Mouse (Mus musculus): Measurements from ENCODE around the gene Pcbp1. TPM values are rescaled to one million over a fixed set of nuclear protein-coding genes. Genes with fewer than 3 reads are reported as not detected.
"Not testable (repeated sequence)": the region's sequence is repeated elsewhere in the genome, so short reads cannot be mapped to it uniquely, and the experiment has no call there.

Pcbp1 gene
- 240 TPM for polyA plus RNA-seq (2021)

GRCm38 (mm10) chr6:86526032-86526960 is at the start of gene Pcbp1:
Gene Pcbp1, minus strand, starts transcription at chr6:86526321.
- DNase-seq (ENCODE audit: low read depth, low spot score), result peak; percentile 64
- CTCF ChIA-PET, result no interaction called here
- no peaks in the 10 kb centered on the region for H3K27me3 ChIP-seq
- peak; percentile 46 for ATAC-seq
- no peak for TF ChIP-seq CTCF (IDR thresholded peaks at IDR 0.05)
- in situ Hi-C loops (cut with MboI; ENCODE audit: low pct_unique_long_range_greater_than_20kb), result no loop called here
- POLR2A ChIA-PET, result interaction anchor here (3.1 kb wide), 1 partner anchor 52 kb away, joined by 29 read pairs; no protein-coding TSS in a partner anchor

DNA sequence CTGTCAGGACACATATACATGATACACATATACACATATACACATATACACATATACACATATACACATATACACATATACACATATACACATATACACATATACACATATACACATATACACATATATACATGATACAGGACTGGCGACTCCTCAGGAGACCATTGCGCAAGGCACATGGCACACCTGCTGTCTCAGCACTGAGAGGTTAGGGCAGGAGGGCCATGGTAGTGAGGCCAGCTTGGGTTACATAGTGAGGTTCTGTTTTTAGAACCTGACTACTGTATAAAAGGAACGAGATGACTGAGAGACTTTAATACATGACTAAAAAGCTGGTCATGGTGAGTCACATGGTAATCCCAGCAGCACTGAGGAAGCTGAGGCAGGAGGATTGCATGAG is 48.4 kb upstream of the Pcbp1 start:
- in situ Hi-C loops (cut with MboI; ENCODE audit: low pct_unique_long_range_greater_than_20kb), result no loop called here
- no peak for TF ChIP-seq CTCF (IDR thresholded peaks at IDR 0.05)
- H3K27me3 ChIP-seq, result no peaks in the 10 kb centered on the region
- ATAC-seq (no peak), DNase-seq (ENCODE audit: low read depth, low spot score) (no peak)
- POLR2A ChIA-PET, result interaction anchor here (1.0 kb wide), 1 partner anchor 18 kb away, joined by 4 read pairs; no protein-coding TSS in a partner anchor
- CTCF ChIA-PET, result no interaction called here

- ATAC-seq, result no peak
- ChIA-PET CTCF (interaction anchor here (1.0 to 1.4 kb wide), 2 partner anchors 11 to 16 kb away, joined by 3 to 5 read pairs; no protein-coding TSS in a partner anchor), POLR2A (no interaction called here)
- H3K27me3 ChIP-seq, result no peaks in the 10 kb centered on the region
- DNase-seq (ENCODE audit: low read depth, low spot score), result no peak
- TF ChIP-seq CTCF (IDR thresholded peaks at IDR 0.05), result no peak
- in situ Hi-C loops (cut with MboI; ENCODE audit: low pct_unique_long_range_greater_than_20kb), result no loop called here
Measured at GRCm38 (mm10) chr6:86570830-86571229, 44.7 kb upstream of the Pcbp1 start.

- no peak for TF ChIP-seq CTCF (IDR thresholded peaks at IDR 0.05)
- ATAC-seq, result no peak
- no peaks in the 10 kb centered on the region for H3K27me3 ChIP-seq
- DNase-seq (ENCODE audit: low read depth, low spot score), result no peak
- ChIA-PET POLR2A (interaction anchor here (0.7 kb wide), 1 partner anchor 14 kb away, joined by 3 read pairs; no protein-coding TSS in a partner anchor), CTCF (no interaction called here)
- in situ Hi-C loops (cut with MboI; ENCODE audit: low pct_unique_long_range_greater_than_20kb), result no loop called here
Measured at GRCm38 (mm10) chr6:86569461-86569820, 43.3 kb upstream of the Pcbp1 start.

DNA sequence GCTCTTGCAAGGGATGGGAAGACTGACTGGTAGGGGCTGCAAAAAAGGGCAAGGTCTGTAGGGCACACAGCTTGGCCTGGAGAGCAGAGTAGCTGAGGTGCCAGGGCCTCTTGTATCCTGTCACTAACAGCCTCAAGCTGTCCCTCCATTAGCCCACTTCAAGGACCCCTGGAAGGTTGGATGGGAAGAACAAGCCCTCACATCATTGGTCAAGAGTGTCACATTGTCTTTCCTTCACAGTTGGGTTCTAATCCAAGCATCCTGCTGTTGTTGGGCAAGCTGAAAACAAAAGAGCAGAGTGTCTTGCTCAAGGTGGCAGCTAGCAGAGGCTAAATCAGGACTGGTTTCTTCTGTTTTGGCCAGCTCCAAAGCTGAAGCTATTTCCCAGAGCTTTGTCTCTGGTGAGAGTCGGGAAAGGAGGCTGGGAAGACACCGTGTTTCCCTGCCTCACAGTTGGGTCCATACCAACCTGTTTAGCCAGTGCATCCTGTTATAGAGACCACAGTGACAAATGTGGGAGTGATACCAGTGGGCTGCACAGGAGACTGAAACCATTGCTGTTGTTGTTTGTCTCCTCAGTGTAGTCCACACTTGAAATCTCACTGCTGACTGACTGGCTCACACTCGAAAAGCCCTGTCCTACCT is 42.8 kb upstream of the Pcbp1 start:
- TF ChIP-seq CTCF (IDR thresholded peaks at IDR 0.05), result no peak
- ATAC-seq, result no peak
- CTCF ChIA-PET, result interaction anchor here (2.3 kb wide), 1 partner anchor 10 kb away, joined by 8 read pairs; no protein-coding TSS in a partner anchor
- in situ Hi-C loops (cut with MboI; ENCODE audit: low pct_unique_long_range_greater_than_20kb), result no loop called here
- DNase-seq (ENCODE audit: low read depth, low spot score), result no peak
- no peaks in the 10 kb centered on the region for H3K27me3 ChIP-seq
- POLR2A ChIA-PET, result no interaction called here

DNA sequence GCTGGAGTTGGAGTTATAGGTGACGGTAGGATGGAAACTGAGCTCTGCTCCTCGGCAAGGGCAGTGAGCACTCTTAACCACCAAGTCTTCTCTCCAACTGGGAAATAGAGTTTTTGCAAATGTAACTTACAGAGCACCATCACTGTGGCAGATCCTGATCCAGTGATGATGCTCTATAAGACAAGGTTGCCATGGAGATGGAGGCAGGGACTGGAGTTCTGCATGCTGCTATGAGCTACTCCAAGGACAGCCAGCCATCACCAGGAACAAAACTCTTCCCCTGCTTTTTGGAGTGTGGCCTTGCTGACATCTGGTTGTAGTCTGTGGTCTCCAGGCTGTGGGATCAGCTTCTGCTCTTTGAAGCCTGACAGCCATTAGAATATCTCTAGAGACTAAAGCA is 39.7 kb upstream of the Pcbp1 start:
- no peak for TF ChIP-seq CTCF (IDR thresholded peaks at IDR 0.05)
- DNase-seq (ENCODE audit: low read depth, low spot score) (no peak), ATAC-seq (no peak)
- in situ Hi-C loops (cut with MboI; ENCODE audit: low pct_unique_long_range_greater_than_20kb), result no loop called here
- POLR2A ChIA-PET, result interaction anchor here (1.0 kb wide), 1 partner anchor 17 kb away, joined by 3 read pairs; no protein-coding TSS in a partner anchor
- no peaks in the 10 kb centered on the region for H3K27me3 ChIP-seq
- CTCF ChIA-PET, result interaction anchor here (1.1 to 2.1 kb wide), 3 partner anchors 12 to 106 kb away, joined by 4 to 6 read pairs (median 5); no protein-coding TSS in a partner anchor

GRCm38 (mm10) chr6:86557182-86557581 is 31.1 kb upstream of the Pcbp1 start:
- in situ Hi-C loops (cut with MboI; ENCODE audit: low pct_unique_long_range_greater_than_20kb); DNase-seq (ENCODE audit: low read depth, low spot score); H3K27me3 ChIP-seq; CTCF ChIA-PET; ATAC-seq: not testable (repeated sequence)
- POLR2A ChIA-PET, result interaction anchor here (1.0 kb wide), 1 partner anchor 17 kb away, joined by 4 read pairs; no protein-coding TSS in a partner anchor

DNA sequence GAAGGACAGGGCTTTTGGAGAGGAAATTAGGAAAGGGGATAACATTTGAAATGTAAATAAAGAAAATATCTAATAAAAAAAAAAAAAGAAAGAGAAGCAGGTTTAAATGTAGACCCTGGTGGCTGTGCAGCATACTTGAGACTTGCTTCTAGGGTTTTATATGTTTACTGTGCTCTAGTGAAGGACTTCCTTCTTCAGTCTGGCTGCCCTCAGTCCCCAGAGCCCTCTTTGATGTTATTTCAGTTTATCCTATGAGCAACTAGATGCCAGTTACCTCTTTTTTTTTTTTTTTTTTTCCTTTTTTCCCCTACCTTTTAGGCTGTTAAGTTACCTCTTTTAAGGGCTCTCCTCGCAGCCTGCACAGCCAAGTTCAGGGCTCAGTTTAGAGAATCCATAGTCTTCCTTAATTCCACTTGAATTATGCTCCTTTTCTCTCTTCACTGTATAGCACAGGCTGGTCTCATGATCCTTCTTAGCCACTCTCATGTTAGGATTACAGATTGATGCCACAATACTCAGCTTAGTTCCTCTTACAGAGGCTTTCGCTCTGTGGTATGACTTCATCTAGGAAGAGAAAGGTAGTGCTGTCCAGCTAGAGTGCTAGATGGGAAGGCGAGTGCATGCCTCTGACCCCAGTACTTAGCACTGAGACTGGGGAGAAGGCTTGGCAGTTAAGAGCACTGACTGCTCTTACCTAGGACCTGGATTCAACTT is 30.4 kb upstream of the Pcbp1 start:
- ChIA-PET CTCF (no interaction called here), POLR2A (interaction anchor here (1.0 kb wide), 1 partner anchor 18 kb away, joined by 4 read pairs; no protein-coding TSS in a partner anchor)
- TF ChIP-seq CTCF (IDR thresholded peaks at IDR 0.05), result no peak
- ATAC-seq (no peak), DNase-seq (ENCODE audit: low read depth, low spot score) (no peak)
- in situ Hi-C loops (cut with MboI; ENCODE audit: low pct_unique_long_range_greater_than_20kb), result no loop called here
- H3K27me3 ChIP-seq, result no peaks in the 10 kb centered on the region

- ChIA-PET CTCF (interaction anchor here (1.2 to 1.7 kb wide), 2 partner anchors 9 to 15 kb away, joined by 3 to 5 read pairs; no protein-coding TSS in a partner anchor), POLR2A (interaction anchor here (1.1 kb wide), 1 partner anchor 118 kb away, joined by 3 read pairs; no protein-coding TSS in a partner anchor)
- ATAC-seq, result no peak
Measured at GRCm38 (mm10) chr6:86550587-86550986, 24.5 kb upstream of the Pcbp1 start.

GRCm38 (mm10) chr6:86547880-86548367 is 21.8 kb upstream of the Pcbp1 start:
- CTCF ChIA-PET, result interaction anchor here (0.7 to 4.0 kb wide), 5 partner anchors 11 to 125 kb away, joined by 3 to 12 read pairs (median 4); no protein-coding TSS in a partner anchor
- POLR2A ChIA-PET, result interaction anchor here (0.6 to 1.0 kb wide), 2 partner anchors 18 to 149 kb away, joined by 3 read pairs; no protein-coding TSS in a partner anchor
- ATAC-seq (no peak), DNase-seq (ENCODE audit: low read depth, low spot score) (no peak)
- H3K27me3 ChIP-seq, result no peaks in the 10 kb centered on the region
- no peak for TF ChIP-seq CTCF (IDR thresholded peaks at IDR 0.05)
- in situ Hi-C loops (cut with MboI; ENCODE audit: low pct_unique_long_range_greater_than_20kb), result loop anchor here (5.0 to 10.0 kb wide), 2 partner anchors 124 to 257 kb away; no protein-coding TSS in a partner anchor

More at GRCm38 (mm10) chr6:86550587-86550986, 24.5 kb upstream of the Pcbp1 start:
- TF ChIP-seq CTCF (IDR thresholded peaks at IDR 0.05), result no peak
- in situ Hi-C loops (cut with MboI; ENCODE audit: low pct_unique_long_range_greater_than_20kb), result no loop called here
- H3K27me3 ChIP-seq, result no peaks in the 10 kb centered on the region
- no peak for DNase-seq (ENCODE audit: low read depth, low spot score)

Data from Patski (cell line).